Mouse (Mus musculus): ENCODE data around the gene Esrp2.

GRCm38 (mm10) chr8:106132356-106132755, 4.4 kb downstream of the Esrp2 start:
- no peak for TF ChIP-seq E2F4 (IDR thresholded peaks at IDR 0.05; ENCODE audit: insufficient replicate concordance, low read depth, low read length)
- TF ChIP-seq CTCF (conservative IDR thresholded peaks at IDR 0.05 in 1 of 2, IDR thresholded peaks at IDR 0.05 in 1 of 2; ENCODE audit: low read depth in 2 of 2, low read length in 2 of 2), result no peak
- no peak for TF ChIP-seq HCFC1 (IDR thresholded peaks at IDR 0.05; ENCODE audit: low read depth, low read length)
- TF ChIP-seq CHD1 (IDR thresholded peaks at IDR 0.05; ENCODE audit: low read depth, low read length), result no peak
- TF ChIP-seq MEF2A (IDR thresholded peaks at IDR 0.05; ENCODE audit: borderline replicate concordance, low read depth, low read length), result no peak
- TF ChIP-seq POLR2AphosphoS2 (IDR thresholded peaks at IDR 0.05; ENCODE audit: low read depth, low read length), result no peak
- no peak for TF ChIP-seq NELFE (IDR thresholded peaks at IDR 0.05; ENCODE audit: low read depth, low read length)
- TF ChIP-seq GABPA (IDR thresholded peaks at IDR 0.05; ENCODE audit: insufficient replicate concordance, low read depth, low read length), result no peak
- no peak for TF ChIP-seq POLR2A (IDR thresholded peaks at IDR 0.05; ENCODE audit: low read depth, low read length)
- TF ChIP-seq ZC3H11A (IDR thresholded peaks at IDR 0.05; ENCODE audit: low read depth, low read length), result no peak
- TF ChIP-seq UBTF (IDR thresholded peaks at IDR 0.05; ENCODE audit: low read depth, low read length), result no peak
- TF ChIP-seq CHD2 (IDR thresholded peaks at IDR 0.05; ENCODE audit: low read length), result no peak
- TF ChIP-seq NRF1 (IDR thresholded peaks at IDR 0.05; ENCODE audit: low read depth, low read length), result no peak

Data from CH12.LX (cell line).